Mouse (Mus musculus) stomach, postnatal 0 days (tissue): ENCODE results near the gene Srrm2. TPM values are rescaled to one million over a fixed set of nuclear protein-coding genes. Genes with fewer than 3 reads are reported as not detected.

Source experiments
- ATAC-seq: fragments of 200-750 bp; cut with Nextera tagmentation; 2 replicates; pipeline ENCODE4 v1.8.0; 2017; ENCODE audit not compliant: low FRiP score, low TSS enrichment
- DNase-seq: peaks from one replicate; pipeline ENCODE4 v3.0.0-alpha.2; 2016; ENCODE audit warnings: low spot score
- H3K27ac ChIP-seq: fragments of 300-500 bp; sonication (generic); replicated peaks from 2 replicates; pipeline ENCODE4 v1.5.1; 2014; ENCODE audit warnings: mild to moderate bottlenecking, control low read depth
- H3K27me3 ChIP-seq: fragments of 300-500 bp; sonication (generic); 2 replicates; pipeline ENCODE4 v1.6.1; 2014; ENCODE audit warnings: low read length; ENCODE audit not compliant: control insufficient read depth, insufficient read depth
- H3K36me3 ChIP-seq: fragments of 300-500 bp; sonication (generic); 2 replicates; pipeline ENCODE4 v1.6.1; 2014; ENCODE audit warnings: low read length, mixed read lengths; ENCODE audit not compliant: control insufficient read depth, insufficient read depth
- H3K4me1 ChIP-seq: fragments of 300-500 bp; sonication (generic); replicated peaks from 2 replicates; pipeline ENCODE4 v1.6.1; 2014; ENCODE audit warnings: antibody characterized with exemption; ENCODE audit not compliant: control insufficient read depth, insufficient read depth
- H3K4me2 ChIP-seq: fragments of 300-500 bp; sonication (generic); replicated peaks from 2 replicates; pipeline ENCODE4 v1.6.1; 2014; ENCODE audit warnings: low read depth, mild to moderate bottlenecking, control low read depth, moderate library complexity
- H3K4me3 ChIP-seq: fragments of 300-500 bp; sonication (generic); 2 replicates; pipeline ENCODE4 v1.5.1; 2014; ENCODE audit warnings: low read depth, low read length, control low read depth
- H3K9ac ChIP-seq: fragments of 300-500 bp; sonication (generic); 2 replicates; pipeline ENCODE4 v1.6.1; 2014; ENCODE audit warnings: mild to moderate bottlenecking, low read length, control low read depth, mixed read lengths
- H3K9me3 ChIP-seq: fragments of 300-500 bp; sonication (generic); 2 replicates; pipeline ENCODE4 v1.6.1; 2016; ENCODE audit warnings: low read length; ENCODE audit not compliant: control insufficient read depth
- CTCF ChIP-seq: IDR thresholded peaks from 2 replicates; pipeline ENCODE4 v1.5.1; 2016; ENCODE audit warnings: antibody characterized with exemption, low read depth, mild to moderate bottlenecking, moderate library complexity
- EP300 ChIP-seq: optimal IDR thresholded peaks from 2 replicates; pipeline ENCODE3; 2016; ENCODE audit warnings: antibody characterized with exemption
- WGBS: fragments of 180-500 bp; shearing (Covaris S2); extraction: QIAGEN DNeasy Blood & Tissue Kit; methylation state at CpG from one replicate; pipeline ENCODE4 v1.1.7; 2014; 5-methylcytosine and 5-hydroxymethylcytosine counted together
- polyA plus RNA-seq: library from polyadenylated mRNA; unstranded; fragments of >200 nt; fragmentation: Nextera tagmentation; extraction: Ambion mirVana; gene quantifications from 2 replicates; pipeline ENCODE4 v1.2.1, GENCODE M21; 2015

Gene Srrm2
- polyA plus RNA-seq, 1 experiment from 2014 or later = 211 TPM

DNA sequence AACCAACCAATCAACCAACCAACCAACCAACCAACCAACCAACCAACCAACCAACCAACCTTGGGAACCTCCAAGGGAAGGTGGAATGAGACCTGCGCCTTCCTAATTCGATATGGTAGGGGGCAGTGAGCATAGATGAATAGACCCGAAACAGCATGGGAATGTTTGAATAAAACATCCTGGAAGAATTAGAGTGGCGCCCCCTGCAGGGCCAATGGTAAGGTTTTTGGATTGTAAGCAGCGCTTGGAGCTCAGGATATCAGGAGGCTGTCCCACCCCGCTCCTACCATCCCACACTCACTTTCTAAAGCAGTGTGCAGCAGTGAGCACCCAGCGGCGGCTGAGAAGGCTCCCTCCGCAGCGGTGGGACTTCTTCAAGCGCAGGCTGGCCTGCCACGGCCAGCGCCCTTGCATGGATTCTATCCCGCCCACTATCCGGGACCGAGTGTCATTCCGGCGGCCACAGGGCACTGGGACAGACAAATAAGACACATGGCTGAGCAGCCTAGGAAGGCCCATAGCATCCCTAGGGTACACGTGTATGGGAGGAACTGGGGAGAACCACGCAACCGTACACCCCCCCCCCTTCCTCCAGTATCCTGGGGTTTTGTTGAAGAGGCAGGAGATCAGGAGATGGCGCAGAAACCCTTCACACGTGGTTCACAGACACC lies 52.9 kb downstream of the Srrm2 start:
- Histone ChIP-seq H3K9me3 (no peaks in the 10 kb centered on the region), H3K9ac (no peak overlapping the region), H3K27ac (no peak overlapping the region), H3K36me3 (no peaks in the 10 kb centered on the region), H3K4me1 (no peaks in the 10 kb centered on the region), H3K27me3 (no peaks in the 10 kb centered on the region), H3K4me3 (no peak overlapping the region), H3K4me2 (no peak overlapping the region)
- ATAC-seq (no peak), DNase-seq (no peak)
- TF ChIP-seq CTCF (peak; percentile 43), EP300 (no peak)
- WGBS = 50% methylated on average over 23 of the region's 23 CpGs

- TF ChIP-seq EP300 (no peak), CTCF (peak; percentile 74)
- no peak within 1 kb of the TSS for H3K4me3 ChIP-seq
- DNase-seq (peak; percentile 73), ATAC-seq (peak; percentile 63)
- no peaks in the 10 kb centered on the region for H3K9me3 ChIP-seq
- 18% methylated on average over 19 of the region's 19 CpGs for WGBS
- no peaks in the 10 kb centered on the region for H3K36me3 ChIP-seq
- H3K27ac ChIP-seq = no peak within 1 kb of the TSS
- no peaks in the 10 kb centered on the region for H3K4me1 ChIP-seq
- no peak within 1 kb of the TSS for H3K4me2 ChIP-seq
- H3K27me3 ChIP-seq = no peaks in the 10 kb centered on the region
- no peak within 1 kb of the TSS for H3K9ac ChIP-seq
Measured at GRCm38 (mm10) chr17:23843812-23844273, 53.5 kb downstream of the Srrm2 start, which contains the start of the genes Prss32 and Prss41. Gene Prss32 (plus strand): TSS chr17:23843855. Gene Prss41 (minus strand): TSS chr17:23844172.

- no peak overlapping the region for H3K9ac ChIP-seq
- no peaks in the 10 kb centered on the region for H3K36me3 ChIP-seq
- H3K4me3 ChIP-seq = no peak overlapping the region
- no peaks in the 10 kb centered on the region for H3K9me3 ChIP-seq
- no peak overlapping the region for H3K4me2 ChIP-seq
- ATAC-seq (no peak), DNase-seq (no peak)
- H3K27ac ChIP-seq = no peak overlapping the region
- WGBS = 62% methylated on average over 2 of the region's 2 CpGs
- no peaks in the 10 kb centered on the region for H3K27me3 ChIP-seq
- H3K4me1 ChIP-seq = no peaks in the 10 kb centered on the region
- TF ChIP-seq EP300 (no peak), CTCF (peak; percentile 53)
Measured at GRCm38 (mm10) chr17:23850028-23850427, 59.7 kb downstream of the Srrm2 start.

- peak; percentile 54 for ATAC-seq
- DNase-seq = peak; percentile 81
Measured at GRCm38 (mm10) chr17:23850853-23851749, 60.8 kb downstream of the Srrm2 start.

DNA sequence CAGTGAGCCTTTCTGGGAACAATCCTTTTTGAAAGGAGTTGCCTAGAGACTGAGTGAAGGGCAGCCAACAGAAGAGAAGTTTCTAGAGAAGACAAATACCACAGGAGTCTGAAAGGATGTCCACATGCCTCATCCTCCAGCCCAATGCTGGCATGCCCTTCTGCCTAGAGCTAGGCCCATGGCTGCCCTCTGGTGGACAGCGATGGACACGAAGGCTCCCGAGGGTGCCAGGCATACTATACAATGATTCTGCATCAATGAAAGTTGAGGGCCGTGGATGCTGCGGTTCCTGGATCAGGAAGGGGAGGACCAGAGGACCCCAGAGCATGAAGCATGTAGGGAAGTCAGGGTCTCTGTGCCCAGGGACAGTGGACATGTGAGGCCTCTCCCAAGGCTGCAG lies 63.0 kb downstream of the Srrm2 start:
- no peak overlapping the region for H3K4me3 ChIP-seq
- no peaks in the 10 kb centered on the region for H3K9me3 ChIP-seq
- H3K27ac ChIP-seq = no peak overlapping the region
- DNase-seq = peak; percentile 70
- ATAC-seq = peak; percentile 47; the same call in 1 of the 2 replicates
- no peak overlapping the region for H3K9ac ChIP-seq
- H3K27me3 ChIP-seq = no peaks in the 10 kb centered on the region
- 37% methylated on average over 5 of the region's 5 CpGs for whole genome bisulfite sequencing
- TF ChIP-seq CTCF (peak; percentile 80), EP300 (no peak)
- no peaks in the 10 kb centered on the region for H3K4me1 ChIP-seq
- no peak overlapping the region for H3K4me2 ChIP-seq
- H3K36me3 ChIP-seq = no peaks in the 10 kb centered on the region

More at GRCm38 (mm10) chr17:23850853-23851749, 60.8 kb downstream of the Srrm2 start:
- no peaks in the 10 kb centered on the region for H3K27me3 ChIP-seq
- H3K27ac ChIP-seq = no peak overlapping the region
- H3K4me3 ChIP-seq = no peak overlapping the region
- H3K4me1 ChIP-seq = no peaks in the 10 kb centered on the region
- TF ChIP-seq CTCF (peak; percentile 85), EP300 (no peak)
- H3K4me2 ChIP-seq = no peak overlapping the region
- H3K36me3 ChIP-seq = no peaks in the 10 kb centered on the region
- WGBS = 50% methylated on average over 18 of the region's 19 CpGs
- no peaks in the 10 kb centered on the region for H3K9me3 ChIP-seq
- no peak overlapping the region for H3K9ac ChIP-seq
